Mouse (Mus musculus): ENCODE results near the gene Irf3.

- TF ChIP-seq GATA1 (IDR thresholded peaks at IDR 0.05; ENCODE audit: borderline replicate concordance, low read length) (no peak), FLI1 (IDR thresholded peaks at IDR 0.05; ENCODE audit: low read length) (no peak)
Observed at GRCm38 (mm10) chr7:44974383-44975116, 22.9 kb upstream of the Irf3 start, which contains the start of gene Cpt1c.
